Mouse (Mus musculus) bone marrow macrophage, adult 2 months (primary cell): Measurements from ENCODE around the gene Epas1.

Experiments
- CTCF ChIP-seq: IDR thresholded peaks from 2 replicates; pipeline ENCODE4 v1.5.1; 2012; ENCODE audit warnings: low read depth, mild to moderate bottlenecking, low read length, moderate library complexity
- POLR2A ChIP-seq: IDR thresholded peaks from 2 replicates; pipeline ENCODE4 v1.6.1; 2012; ENCODE audit warnings: mild to moderate bottlenecking, low read depth, low read length, borderline replicate concordance

GRCm38 (mm10) chr17:86751373-86751871 lies 2.1 kb upstream of the Epas1 start:
- no peak for TF ChIP-seq CTCF
- TF ChIP-seq POLR2A, result no peak
